ENCODE assay signal across 21 mouse cellular contexts in the genomic region with DNA sequence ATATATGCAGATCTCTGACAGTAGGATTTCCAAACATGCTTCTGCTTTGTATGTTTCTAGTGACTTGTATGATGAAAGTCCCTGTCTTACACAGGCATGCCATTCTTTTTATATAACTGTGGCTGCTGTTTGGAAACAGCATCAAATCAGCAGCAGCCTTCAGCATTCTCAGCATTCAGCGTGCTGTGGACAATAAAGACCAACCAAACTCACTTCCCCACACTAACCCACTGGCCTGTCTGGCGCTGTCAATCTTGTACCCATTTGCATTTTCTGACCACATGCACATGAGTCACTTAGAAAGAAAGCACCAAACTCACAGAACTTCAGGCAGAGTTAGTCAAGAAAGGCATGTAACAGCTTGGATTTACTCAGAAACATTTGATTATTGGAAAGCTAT. TPM values are rescaled to one million over a fixed set of nuclear protein-coding genes. Genes with fewer than 3 reads are reported as not detected.
DNase-seq lines count a peak whose midpoint lies in the region; ATAC-seq and TF ChIP-seq lines count a peak whose summit lies in the region.
"Had no signal": no experiment of that assay in that cellular context is flagged by ENCODE, and none has a peak within 500 bp of the region (broad histone marks: within the 10 kb centered on the region; RNA-seq: fewer than 3 reads in every experiment).

No protein-coding gene starts in this region.

- H3K9me3 ChIP-seq in hindbrain, postnatal 0 days (ENCODE audit: low read length): no peaks in the 10 kb centered on the region
- no peaks in the 10 kb centered on the region for H3K9me3 ChIP-seq in hindbrain, embryonic 10.5 days
- H3K9me3 ChIP-seq: midbrain, embryonic 10.5 days had no signal

- H3K27ac ChIP-seq in hindbrain, postnatal 0 days: no peak overlapping the region
- H3K27ac ChIP-seq in hindbrain, embryonic 10.5 days: no peak overlapping the region
- H3K27ac ChIP-seq: heart, adult 2 months; hindbrain, embryonic 14.5 days; kidney, postnatal 0 days; midbrain, embryonic 10.5 days had no signal

- peak; percentile 92 for DNase-seq in 416B (ENCODE audit: low read depth)
- peak; percentile 50 to 59 for DNase-seq in B cell, adult 2 months
- peak; percentile 12 for DNase-seq in brain, adult 2 months (ENCODE audit: low read depth, low spot score)
- DNase-seq in hindbrain, postnatal 0 days (ENCODE audit: low spot score): no peak
- no peak for DNase-seq in hindbrain, embryonic 10.5 days (ENCODE audit: low spot score)
- no peak for DNase-seq in gastrocnemius, postnatal 10 days
- DNase-seq: adrenal gland, postnatal 10 days; cerebellum, postnatal 10 days; forebrain, postnatal 0 days; heart, adult 2 months; layer of hippocampus, adult 9-11 months; lung, adult 2 months; right cerebral cortex, adult 18-20 months; spleen, adult 18-20 months had no signal

- H3K4me1 ChIP-seq in hindbrain, postnatal 0 days (ENCODE audit: insufficient read depth, low read length): peaks cover 9% of the 10 kb centered on the region
- peaks cover 43% of the 10 kb centered on the region for H3K4me1 ChIP-seq in hindbrain, embryonic 10.5 days (replicated peaks)

- no peak overlapping the region for H3K9ac ChIP-seq in hindbrain, postnatal 0 days (replicated peaks; ENCODE audit: low read length)
- H3K9ac ChIP-seq: forebrain, postnatal 0 days; hindbrain, embryonic 14.5 days had no signal

- TF ChIP-seq CTCF in hindbrain, postnatal 0 days (IDR thresholded peaks at IDR 0.05; ENCODE audit: low read depth): no peak

- H3K4me3 ChIP-seq in hindbrain, postnatal 0 days (ENCODE audit: low read length): no peak overlapping the region
- no peak overlapping the region for H3K4me3 ChIP-seq in hindbrain, embryonic 10.5 days
- H3K4me3 ChIP-seq: heart, adult 2 months; midbrain, embryonic 10.5 days had no signal

- peaks cover 6% of the 10 kb centered on the region; the same call in 1 of the 2 replicates for H3K36me3 ChIP-seq in hindbrain, postnatal 0 days (ENCODE audit: insufficient read depth, low read length)
- H3K36me3 ChIP-seq in hindbrain, embryonic 10.5 days: peaks cover 12% of the 10 kb centered on the region

- H3K4me2 ChIP-seq in hindbrain, postnatal 0 days (ENCODE audit: low read depth, low read length): no peak overlapping the region
- H3K4me2 ChIP-seq: hindbrain, embryonic 14.5 days had no signal

- WGBS in hindbrain, postnatal 0 days: 32% methylated on average over 2 of the region's 2 CpGs
- WGBS in hindbrain, embryonic 10.5 days: 57% methylated on average over 2 of the region's 2 CpGs

- H3K27me3 ChIP-seq in hindbrain, postnatal 0 days (ENCODE audit: insufficient read depth, low read length): no peaks in the 10 kb centered on the region
- no peaks in the 10 kb centered on the region for H3K27me3 ChIP-seq in hindbrain, embryonic 10.5 days (ENCODE audit: insufficient read depth, poor library complexity, severe bottlenecking)

- peak; percentile 91 for ATAC-seq in monocyte, adult 5-6 weeks (replicated peaks; ENCODE audit: insufficient number of reproducible peaks, low FRiP score, low TSS enrichment, poor library complexity, severe bottlenecking)
- ATAC-seq in hindbrain, postnatal 0 days: no peak
- ATAC-seq: forebrain, postnatal 0 days; intestine, postnatal 0 days had no signal

RNA-seq across cellular contexts. Expression of a gene that starts 14.6 kb away (rescaled TPM):
- 58.9 to 107 TPM (median 65.1 TPM) in 3 replicates for total RNA-seq in monocyte, adult 5-6 weeks (2017)
- 35.7 and 36.3 TPM in 2 replicates for total RNA-seq in hindbrain, postnatal 0 days (2014; rRNA removed)
- 21.7 and 22.8 TPM in 2 replicates for polyA plus RNA-seq in hindbrain, postnatal 0 days (2015; fragmentation: Nextera tagmentation; extraction: Ambion mirVana)
- polyA plus RNA-seq in hindbrain, embryonic 10.5 days (2016; fragmentation: Nextera tagmentation; extraction: Ambion mirVana): 31.9 and 33.3 TPM in 2 replicates
- 10 to 100 TPM; 21.4 to 32.2 TPM for total RNA-seq in gastrocnemius, postnatal 10 days (2021)

RNA-seq across cellular contexts. Expression of a gene that starts 14.7 kb away (rescaled TPM):
- 46.5 to 53.9 TPM (median 52.1 TPM) in 3 replicates for total RNA-seq in monocyte, adult 5-6 weeks (2017)
- 43.2 and 51.1 TPM in 2 replicates for total RNA-seq in hindbrain, postnatal 0 days (2014; rRNA removed)
- 45.5 TPM in 2 replicates for polyA plus RNA-seq in hindbrain, postnatal 0 days (2015; fragmentation: Nextera tagmentation; extraction: Ambion mirVana)
- polyA plus RNA-seq in hindbrain, embryonic 10.5 days (2016; fragmentation: Nextera tagmentation; extraction: Ambion mirVana): 50.0 and 50.8 TPM in 2 replicates
- 10 to 100 TPM; 50.4 to 51.6 TPM for total RNA-seq in gastrocnemius, postnatal 10 days (2021)

RNA-seq across cellular contexts. Expression of a gene that starts 29.9 kb away (rescaled TPM):
- total RNA-seq in monocyte, adult 5-6 weeks (2017): 1.8 to 5.2 TPM (median 1.9 TPM) in 3 replicates
- total RNA-seq in hindbrain, postnatal 0 days (2014; rRNA removed): 0.32 and 0.68 TPM in 2 replicates
- 0.29 and 0.52 TPM in 2 replicates for polyA plus RNA-seq in hindbrain, postnatal 0 days (2015; fragmentation: Nextera tagmentation; extraction: Ambion mirVana)
- 0.25 and 0.54 TPM in 2 replicates for polyA plus RNA-seq in hindbrain, embryonic 10.5 days (2016; fragmentation: Nextera tagmentation; extraction: Ambion mirVana)
- total RNA-seq in gastrocnemius, postnatal 10 days (2021): 1 to 10 TPM in 1 of 2 experiments, under 1 TPM in 1; 0.52 to 1.8 TPM
- polyA plus RNA-seq: embryonic facial prominence, embryonic 11.5 days had no signal

RNA-seq across cellular contexts. Expression of a gene that starts 52.7 kb away (rescaled TPM):
- total RNA-seq in monocyte, adult 5-6 weeks (2017): 0.38 to 1.8 TPM in 2 of 3 replicates, not detected in the other
- 5.8 and 7.2 TPM in 2 replicates for total RNA-seq in hindbrain, postnatal 0 days (2014; rRNA removed)
- polyA plus RNA-seq in hindbrain, postnatal 0 days (2015; fragmentation: Nextera tagmentation; extraction: Ambion mirVana): 0.91 and 1.0 TPM in 2 replicates
- polyA plus RNA-seq in hindbrain, embryonic 10.5 days (2016; fragmentation: Nextera tagmentation; extraction: Ambion mirVana): 0.14 and 0.30 TPM in 2 replicates
- under 1 TPM; 0.28 to 0.41 TPM for total RNA-seq in gastrocnemius, postnatal 10 days (2021)
- total RNA-seq: heart, adult 2 months had no signal
- polyA plus RNA-seq: heart, embryonic 16.5 days had no signal

Comparison
In these comparisons a context has a peak if more than half of its experiments do, and no peak if none do; other contexts are left out.
1. DNase-seq: peak in 416B (single experiment), B cell, adult 2 months (2 of 2) and brain, adult 2 months (single experiment); none in hindbrain, postnatal 0 days (single experiment), hindbrain, embryonic 10.5 days (single experiment) and gastrocnemius, postnatal 10 days (single experiment).